In genomic region chr11:115511121-115511520, GRCm38 (mm10) we compare ENCODE assay signal across 8 mouse cellular contexts. TPM values are rescaled to one million over a fixed set of nuclear protein-coding genes. Genes with fewer than 3 reads are reported as not detected.
DNase-seq lines count a peak whose midpoint lies in the region; ATAC-seq lines count a peak whose summit lies in the region.

No protein-coding gene starts in this region.

- H3K27me3 ChIP-seq in heart, embryonic 10.5 days (ENCODE audit: insufficient read depth, poor library complexity, severe bottlenecking) = no peaks in the 10 kb centered on the region
- H3K27me3 ChIP-seq in hindbrain, embryonic 16.5 days (replicated peaks; ENCODE audit: control insufficient read depth, insufficient read depth, low read length) = no peaks in the 10 kb centered on the region
- H3K27me3 ChIP-seq in midbrain, embryonic 13.5 days = no peaks in the 10 kb centered on the region

- no peak for ATAC-seq in hindbrain, embryonic 16.5 days
- no peak for ATAC-seq in midbrain, embryonic 13.5 days
- ATAC-seq in frontal cortex, adult (ENCODE audit: low TSS enrichment) = no peak

- WGBS in heart, embryonic 10.5 days = 63% methylated on average over 2 of the region's 2 CpGs
- WGBS in hindbrain, embryonic 16.5 days = 43% methylated on average over 2 of the region's 2 CpGs
- 64% methylated on average over 2 of the region's 2 CpGs for WGBS in midbrain, embryonic 13.5 days

- no peak overlapping the region for H3K27ac ChIP-seq in heart, embryonic 10.5 days
- H3K27ac ChIP-seq in hindbrain, embryonic 16.5 days (ENCODE audit: low read depth, low read length) = peak overlapping the region; percentile 94; the same call in 1 of the 2 replicates
- no peak overlapping the region for H3K27ac ChIP-seq in midbrain, embryonic 13.5 days

- H3K9ac ChIP-seq in hindbrain, embryonic 16.5 days (ENCODE audit: low read depth, low read length) = peak overlapping the region; percentile 100
- peak overlapping the region; percentile 100 for H3K9ac ChIP-seq in midbrain, embryonic 13.5 days (replicated peaks)

- peaks cover 73% of the 10 kb centered on the region for H3K4me1 ChIP-seq in heart, embryonic 10.5 days
- peaks cover 43% of the 10 kb centered on the region for H3K4me1 ChIP-seq in hindbrain, embryonic 16.5 days (ENCODE audit: control insufficient read depth, insufficient read depth, low read depth, low read length)
- H3K4me1 ChIP-seq in midbrain, embryonic 13.5 days (replicated peaks) = peaks cover 65% of the 10 kb centered on the region

- no peak for DNase-seq in heart, embryonic 10.5 days (ENCODE audit: low spot score)
- no peak for DNase-seq in heart, adult 9 months (ENCODE audit: low spot score in 2 of 2)
- peak; percentile 69 for DNase-seq in c-Kit-positive CD71-positive TER-119-positive erythroid progenitor cells, embryonic 14.5 days (ENCODE audit: low spot score)
- no peak for DNase-seq in frontal cortex, postnatal 25 days (ENCODE audit: low spot score in 2 of 2)
- DNase-seq in Muller cell, postnatal 12 days (ENCODE audit: inconsistent ontology term) = no peak

- peak overlapping the region; percentile 84 for H3K4me2 ChIP-seq in hindbrain, embryonic 16.5 days (ENCODE audit: low read length)
- peak overlapping the region; percentile 76 for H3K4me2 ChIP-seq in midbrain, embryonic 13.5 days (replicated peaks)

- H3K4me3 ChIP-seq in heart, embryonic 10.5 days = peak overlapping the region; percentile 98
- peak overlapping the region; percentile 100 for H3K4me3 ChIP-seq in hindbrain, embryonic 16.5 days (ENCODE audit: low read length)
- H3K4me3 ChIP-seq in midbrain, embryonic 13.5 days (replicated peaks) = peak overlapping the region; percentile 100

- H3K9me3 ChIP-seq in heart, embryonic 10.5 days = no peaks in the 10 kb centered on the region
- H3K9me3 ChIP-seq in hindbrain, embryonic 16.5 days (ENCODE audit: control insufficient read depth, low read length) = no peaks in the 10 kb centered on the region
- H3K9me3 ChIP-seq in midbrain, embryonic 13.5 days = no peaks in the 10 kb centered on the region

- peaks cover 10% of the 10 kb centered on the region; the same call in 1 of the 2 replicates for H3K36me3 ChIP-seq in heart, embryonic 10.5 days
- H3K36me3 ChIP-seq in hindbrain, embryonic 16.5 days (ENCODE audit: control insufficient read depth, insufficient read depth, low read length) = no peaks in the 10 kb centered on the region
- peaks cover 16% of the 10 kb centered on the region; the same call in 1 of the 2 replicates for H3K36me3 ChIP-seq in midbrain, embryonic 13.5 days

RNA-seq across cellular contexts. Expression of gene Jpt1, which starts 3.1 kb away (rescaled TPM):
- polyA plus RNA-seq in heart, embryonic 10.5 days (2016; fragmentation: Nextera tagmentation; extraction: Ambion mirVana) = 451 and 471 TPM in 2 replicates
- polyA plus RNA-seq in hindbrain, embryonic 16.5 days (2015; fragmentation: Nextera tagmentation; extraction: Ambion mirVana) = 1,336 TPM in 2 replicates
- 1,462 and 1,532 TPM in 2 replicates for polyA plus RNA-seq in midbrain, embryonic 13.5 days (2015; fragmentation: Nextera tagmentation; extraction: Ambion mirVana)

RNA-seq across cellular contexts. Expression of gene Nt5c, which starts 19.5 kb away (rescaled TPM):
- polyA plus RNA-seq in heart, embryonic 10.5 days (2016; fragmentation: Nextera tagmentation; extraction: Ambion mirVana) = 79.3 and 95.0 TPM in 2 replicates
- polyA plus RNA-seq in hindbrain, embryonic 16.5 days (2015; fragmentation: Nextera tagmentation; extraction: Ambion mirVana) = 95.8 and 104 TPM in 2 replicates
- polyA plus RNA-seq in midbrain, embryonic 13.5 days (2015; fragmentation: Nextera tagmentation; extraction: Ambion mirVana) = 90.2 and 96.5 TPM in 2 replicates

RNA-seq across cellular contexts. Expression of gene Sumo2, which starts 25.0 kb away (rescaled TPM):
- 713 and 931 TPM in 2 replicates for polyA plus RNA-seq in heart, embryonic 10.5 days (2016; fragmentation: Nextera tagmentation; extraction: Ambion mirVana)
- 847 and 892 TPM in 2 replicates for polyA plus RNA-seq in hindbrain, embryonic 16.5 days (2015; fragmentation: Nextera tagmentation; extraction: Ambion mirVana)
- polyA plus RNA-seq in midbrain, embryonic 13.5 days (2015; fragmentation: Nextera tagmentation; extraction: Ambion mirVana) = 1,358 and 1,460 TPM in 2 replicates

RNA-seq across cellular contexts. Expression of gene Armc7, which starts 35.7 kb away (rescaled TPM):
- 5.4 and 7.6 TPM in 2 replicates for polyA plus RNA-seq in heart, embryonic 10.5 days (2016; fragmentation: Nextera tagmentation; extraction: Ambion mirVana)
- 16.8 and 19.4 TPM in 2 replicates for polyA plus RNA-seq in hindbrain, embryonic 16.5 days (2015; fragmentation: Nextera tagmentation; extraction: Ambion mirVana)
- polyA plus RNA-seq in midbrain, embryonic 13.5 days (2015; fragmentation: Nextera tagmentation; extraction: Ambion mirVana) = 17.4 and 17.8 TPM in 2 replicates

RNA-seq across cellular contexts. Expression of gene Slc16a5, which starts 48.8 kb away (rescaled TPM):
- 0.33 and 0.36 TPM in 2 replicates for polyA plus RNA-seq in heart, embryonic 10.5 days (2016; fragmentation: Nextera tagmentation; extraction: Ambion mirVana)
- polyA plus RNA-seq in hindbrain, embryonic 16.5 days (2015; fragmentation: Nextera tagmentation; extraction: Ambion mirVana) = 0.34 and 0.46 TPM in 2 replicates
- 0.09 and 0.13 TPM in 2 replicates for polyA plus RNA-seq in midbrain, embryonic 13.5 days (2015; fragmentation: Nextera tagmentation; extraction: Ambion mirVana)
